Mouse (Mus musculus) liver, embryonic 12.5 days (tissue): ENCODE data around the gene Mgat3. TPM values are rescaled to one million over a fixed set of nuclear protein-coding genes. Genes with fewer than 3 reads are reported as not detected.

Experiments used
- ATAC-seq: fragments of 200-750 bp; cut with Nextera tagmentation; 2 replicates; pipeline ENCODE4 v1.8.0; 2017; ENCODE audit warnings: moderate number of reproducible peaks, mild to moderate bottlenecking, moderate library complexity
- H3K27ac ChIP-seq: fragments of 300-500 bp; sonication (generic); 2 replicates; pipeline ENCODE4 v1.5.1; 2016; ENCODE audit warnings: mild to moderate bottlenecking
- H3K27me3 ChIP-seq: fragments of 300-500 bp; sonication (generic); replicated peaks from 2 replicates; pipeline ENCODE4 v1.6.1; 2016; ENCODE audit warnings: mild to moderate bottlenecking, moderate library complexity
- H3K36me3 ChIP-seq: fragments of 300-500 bp; sonication (generic); 2 replicates; pipeline ENCODE4 v1.6.1; 2016; ENCODE audit warnings: mild to moderate bottlenecking, moderate library complexity
- H3K4me1 ChIP-seq: fragments of 300-500 bp; sonication (generic); 2 replicates; pipeline ENCODE4 v1.6.1; 2016
- H3K4me2 ChIP-seq: fragments of 300-500 bp; sonication (generic); 2 replicates; pipeline ENCODE4 v1.6.1; 2016; ENCODE audit warnings: mild to moderate bottlenecking, moderate library complexity
- H3K4me3 ChIP-seq: fragments of 300-500 bp; sonication (generic); 2 replicates; pipeline ENCODE4 v1.5.1; 2016; ENCODE audit warnings: mild to moderate bottlenecking, moderate library complexity
- H3K9ac ChIP-seq: fragments of 300-500 bp; sonication (generic); 2 replicates; pipeline ENCODE4 v1.6.1; 2016; ENCODE audit warnings: mild to moderate bottlenecking, moderate library complexity
- H3K9me3 ChIP-seq: fragments of 300-500 bp; sonication (generic); replicated peaks from 2 replicates; pipeline ENCODE4 v1.6.1; 2016; ENCODE audit warnings: mild to moderate bottlenecking, moderate library complexity
- WGBS: fragments of 180-500 bp; shearing (Covaris S2); methylation state at CpG from one replicate; pipeline ENCODE4 v1.1.7; 2016; ENCODE audit not compliant: insufficient replicate concordance; 5-methylcytosine and 5-hydroxymethylcytosine counted together
- polyA plus RNA-seq: library from polyadenylated mRNA; unstranded; fragments of >200 nt; fragmentation: Nextera tagmentation; extraction: Ambion mirVana; gene quantifications from 2 replicates; pipeline ENCODE4 v1.2.1, GENCODE M21; 2016

The Mgat3 gene
- polyA plus RNA-seq, 1 experiment from 2014 or later, result 1.2 TPM

- H3K9ac ChIP-seq, result no peak overlapping the region
Observed at GRCm38 (mm10) chr15:80152663-80153062, 20.9 kb upstream of the Mgat3 start.

DNA sequence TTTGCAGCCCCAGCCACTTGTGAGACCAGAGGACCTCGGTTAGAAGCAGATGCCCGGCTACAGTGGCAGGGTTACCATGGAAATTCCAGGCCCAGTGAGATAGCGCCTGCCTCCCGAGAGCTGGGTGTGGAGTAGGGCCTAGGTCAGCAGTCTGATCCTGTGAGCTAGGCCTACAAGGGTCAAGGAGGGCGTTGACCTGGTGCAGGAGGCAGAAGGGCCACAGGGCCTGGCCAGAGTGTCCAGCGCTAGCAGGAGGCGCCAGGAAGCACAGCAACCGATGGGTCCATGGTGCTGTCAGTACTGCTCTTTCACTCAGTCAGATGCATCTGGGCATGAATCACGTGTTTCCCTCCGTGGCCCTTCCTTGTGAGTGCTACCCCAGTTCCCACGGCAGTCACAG lies 19.8 kb upstream of the Mgat3 start:
- H3K9me3 ChIP-seq, result no peaks in the 10 kb centered on the region
- ATAC-seq, result no peak
- no peaks in the 10 kb centered on the region for H3K27me3 ChIP-seq
- H3K27ac ChIP-seq, result no peak overlapping the region
- H3K4me2 ChIP-seq, result no peak overlapping the region
- H3K4me1 ChIP-seq, result peaks cover 7% of the 10 kb centered on the region
- 86% methylated on average over 11 of the region's 11 CpGs for WGBS
- no peak overlapping the region for H3K4me3 ChIP-seq
- peaks cover 99% of the 10 kb centered on the region for H3K36me3 ChIP-seq
- H3K9ac ChIP-seq, result no peak overlapping the region

More at GRCm38 (mm10) chr15:80152663-80153062, 20.9 kb upstream of the Mgat3 start:
- no peak overlapping the region for H3K27ac ChIP-seq
- no peak for ATAC-seq
- H3K9me3 ChIP-seq, result no peaks in the 10 kb centered on the region
- H3K4me3 ChIP-seq, result no peak overlapping the region
- 92% methylated on average over 10 of the region's 10 CpGs for WGBS
- peaks cover 96% of the 10 kb centered on the region for H3K36me3 ChIP-seq
- H3K27me3 ChIP-seq, result no peaks in the 10 kb centered on the region
- H3K4me1 ChIP-seq, result peaks cover 4% of the 10 kb centered on the region; the same call in 1 of the 2 replicates
- H3K4me2 ChIP-seq, result no peak overlapping the region

DNA sequence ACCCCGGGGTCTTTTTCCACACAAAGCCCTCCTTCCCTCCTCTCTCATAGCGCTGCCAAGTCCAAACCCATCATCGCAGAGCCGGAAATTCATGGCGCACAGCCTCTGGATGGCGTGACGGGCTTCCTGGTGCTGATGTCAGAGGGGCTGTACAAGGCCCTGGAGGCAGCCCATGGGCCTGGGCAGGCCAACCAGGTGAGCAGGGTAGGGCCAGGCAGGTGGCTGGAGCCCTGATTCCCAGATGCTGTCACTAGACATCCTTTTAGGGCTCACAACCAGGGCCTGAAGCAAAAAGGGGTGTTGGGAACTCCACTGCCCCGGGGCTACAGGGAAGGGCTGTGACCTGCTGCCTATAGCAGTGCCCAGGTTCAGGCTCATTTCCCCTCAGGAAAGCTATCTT lies 17.8 kb upstream of the Mgat3 start:
- Histone ChIP-seq H3K27ac (no peak overlapping the region), H3K4me3 (no peak overlapping the region), H3K9ac (no peak overlapping the region), H3K36me3 (peaks cover 99% of the 10 kb centered on the region), H3K9me3 (no peaks in the 10 kb centered on the region), H3K27me3 (no peaks in the 10 kb centered on the region), H3K4me2 (no peak overlapping the region), H3K4me1 (peaks cover 18% of the 10 kb centered on the region)
- WGBS, result 91% methylated on average over 8 of the region's 8 CpGs
- ATAC-seq, result no peak

DNA sequence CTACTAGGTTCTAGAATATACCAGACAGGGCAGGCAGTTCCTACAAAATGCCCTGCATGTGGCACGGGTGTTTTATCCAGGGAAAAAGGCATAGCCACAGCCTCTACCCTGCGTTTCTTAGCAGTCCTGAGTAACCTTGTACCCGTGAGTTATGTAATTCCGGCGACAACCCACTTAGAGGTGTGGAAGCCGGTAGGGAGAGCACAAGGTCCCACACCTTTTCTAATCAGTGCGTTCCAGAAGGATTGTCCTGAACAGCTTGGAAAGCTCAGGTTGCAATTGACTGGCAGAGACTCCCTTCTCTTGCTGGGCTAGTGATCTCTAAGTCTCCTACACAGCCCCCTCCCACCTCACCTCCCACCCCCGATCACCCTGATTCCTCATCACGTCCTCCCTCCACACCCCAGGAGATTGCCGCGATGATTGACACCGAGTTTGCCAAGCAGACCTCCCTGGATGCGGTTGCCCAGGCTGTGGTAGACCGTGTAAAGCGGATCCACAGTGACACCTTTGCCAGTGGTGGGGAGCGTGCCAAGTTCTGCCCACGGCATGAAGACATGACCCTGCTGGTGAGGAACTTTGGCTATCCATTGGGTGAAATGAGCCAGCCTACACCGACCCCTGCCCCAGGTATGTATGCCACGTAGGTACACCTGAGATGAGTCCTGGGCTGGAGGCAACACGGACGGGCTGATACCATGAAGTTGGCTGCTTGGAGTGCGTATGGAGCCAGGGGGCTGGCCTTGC lies 16.2 kb upstream of the Mgat3 start:
- WGBS, result 88% methylated on average over 22 of the region's 22 CpGs
- Histone ChIP-seq H3K36me3 (peaks cover 100% of the 10 kb centered on the region), H3K4me3 (no peak overlapping the region)

GRCm38 (mm10) chr15:80158001-80158706 lies 15.4 kb upstream of the Mgat3 start:
- Histone ChIP-seq H3K36me3 (peaks cover 95% of the 10 kb centered on the region), H3K9me3 (no peaks in the 10 kb centered on the region), H3K27ac (no peak overlapping the region), H3K4me1 (peaks cover 18% of the 10 kb centered on the region), H3K9ac (no peak overlapping the region), H3K27me3 (no peaks in the 10 kb centered on the region), H3K4me3 (no peak overlapping the region), H3K4me2 (no peak overlapping the region)
- no peak for ATAC-seq
- 78% methylated on average over 5 of the region's 5 CpGs for WGBS

More for the DNA sequence above, 16.2 kb upstream of the Mgat3 start:
- H3K9me3 ChIP-seq, result no peaks in the 10 kb centered on the region
- H3K4me2 ChIP-seq, result no peak overlapping the region
- no peak overlapping the region for H3K27ac ChIP-seq
- H3K4me1 ChIP-seq, result peaks cover 18% of the 10 kb centered on the region
- no peak for ATAC-seq
- no peak overlapping the region for H3K9ac ChIP-seq
- no peaks in the 10 kb centered on the region for H3K27me3 ChIP-seq

DNA sequence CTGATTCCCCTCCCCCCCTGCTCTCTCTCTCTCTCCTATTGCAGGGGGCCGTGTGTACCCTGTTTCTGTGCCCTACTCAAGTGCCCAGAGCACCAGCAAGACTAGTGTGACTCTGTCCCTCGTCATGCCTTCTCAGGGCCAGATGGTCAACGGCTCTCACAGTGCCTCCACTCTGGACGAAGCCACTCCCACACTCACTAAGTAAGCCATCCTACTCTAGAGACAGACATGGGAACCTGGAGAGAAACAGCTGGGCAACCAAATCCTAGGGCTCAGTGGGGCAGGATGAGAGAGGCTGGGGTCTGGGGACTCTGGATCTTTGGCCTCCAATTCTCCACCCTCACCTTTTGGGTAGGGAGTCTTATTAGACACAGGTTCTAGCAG lies 14.8 kb upstream of the Mgat3 start:
- 0 out of 2 replicates have a peak overlapping the region, but pooled peaks have one; percentile 49 for H3K27ac ChIP-seq
- peaks cover 18% of the 10 kb centered on the region for H3K4me1 ChIP-seq
- no peak overlapping the region for H3K9ac ChIP-seq
- peaks cover 94% of the 10 kb centered on the region for H3K36me3 ChIP-seq
- no peak for ATAC-seq
- no peaks in the 10 kb centered on the region for H3K9me3 ChIP-seq
- no peaks in the 10 kb centered on the region for H3K27me3 ChIP-seq
- no peak overlapping the region for H3K4me3 ChIP-seq
- no peak overlapping the region for H3K4me2 ChIP-seq
- WGBS, result 68% methylated on average over 4 of the region's 4 CpGs

- no peaks in the 10 kb centered on the region for H3K9me3 ChIP-seq
- H3K27me3 ChIP-seq, result no peaks in the 10 kb centered on the region
- ATAC-seq, result peak; percentile 65
- peaks cover 18% of the 10 kb centered on the region for H3K4me1 ChIP-seq
- WGBS, result 56% methylated on average over 8 of the region's 8 CpGs
- peaks cover 87% of the 10 kb centered on the region for H3K36me3 ChIP-seq
- no peak overlapping the region for H3K4me2 ChIP-seq
- no peak overlapping the region for H3K4me3 ChIP-seq
- H3K27ac ChIP-seq, result peak overlapping the region; percentile 49; the same call in 1 of the 2 replicates
- H3K9ac ChIP-seq, result no peak overlapping the region
Observed at GRCm38 (mm10) chr15:80159286-80159901, 14.1 kb upstream of the Mgat3 start.

DNA sequence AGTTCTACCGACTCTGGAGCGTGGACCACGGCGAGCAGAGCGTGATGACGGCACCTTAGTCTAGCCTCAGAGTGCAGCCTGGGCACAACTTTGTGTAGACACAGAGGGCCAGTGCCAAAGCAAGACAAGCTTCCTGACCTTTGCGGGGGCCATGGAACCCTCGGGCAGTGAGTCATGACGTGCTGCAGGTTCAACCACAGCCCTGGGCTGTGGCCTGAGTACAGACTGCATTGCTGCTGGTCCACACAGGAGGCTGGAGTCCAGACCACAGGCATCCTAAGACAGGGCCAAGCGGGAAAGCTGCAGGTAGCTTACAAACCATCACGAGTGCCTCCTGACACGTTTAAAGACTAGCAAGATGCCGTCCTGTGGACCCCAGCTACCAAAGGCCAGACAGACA lies 13.3 kb upstream of the Mgat3 start:
- Histone ChIP-seq H3K27ac (peak overlapping the region; percentile 46; the same call in 1 of the 2 replicates), H3K9ac (no peak overlapping the region), H3K4me3 (no peak overlapping the region), H3K4me2 (no peak overlapping the region), H3K9me3 (no peaks in the 10 kb centered on the region), H3K36me3 (peaks cover 79% of the 10 kb centered on the region), H3K4me1 (peaks cover 19% of the 10 kb centered on the region), H3K27me3 (no peaks in the 10 kb centered on the region)
- ATAC-seq, result no peak
- WGBS, result 82% methylated on average over 13 of the region's 13 CpGs

DNA sequence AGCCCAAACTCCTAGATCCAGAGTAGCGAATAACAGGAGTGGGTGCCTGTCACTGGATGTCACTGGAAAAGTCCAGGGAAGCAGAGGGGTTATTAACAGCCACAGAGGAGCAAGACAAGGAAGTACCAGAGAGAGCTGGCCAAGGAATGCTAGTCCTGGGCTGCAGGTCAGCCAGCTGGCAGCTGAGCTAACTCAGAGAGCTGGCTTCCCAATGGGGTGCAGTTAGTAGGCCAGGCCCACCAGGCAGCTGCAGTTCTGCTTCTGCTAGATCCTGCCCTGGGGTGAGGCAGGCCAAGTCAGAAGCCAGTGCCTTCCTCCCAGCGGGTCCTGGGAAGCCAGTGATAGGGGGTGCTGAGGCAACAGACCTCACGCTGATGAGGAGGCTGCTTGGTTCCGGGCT lies 12.8 kb upstream of the Mgat3 start:
- H3K36me3 ChIP-seq, result peaks cover 74% of the 10 kb centered on the region
- no peak overlapping the region for H3K27ac ChIP-seq
- peaks cover 21% of the 10 kb centered on the region for H3K4me1 ChIP-seq
- no peak overlapping the region for H3K4me3 ChIP-seq
- H3K4me2 ChIP-seq, result no peak overlapping the region
- WGBS, result 86% methylated on average over 4 of the region's 4 CpGs
- no peak for ATAC-seq
- no peaks in the 10 kb centered on the region for H3K9me3 ChIP-seq
- no peak overlapping the region for H3K9ac ChIP-seq
- no peaks in the 10 kb centered on the region for H3K27me3 ChIP-seq

DNA sequence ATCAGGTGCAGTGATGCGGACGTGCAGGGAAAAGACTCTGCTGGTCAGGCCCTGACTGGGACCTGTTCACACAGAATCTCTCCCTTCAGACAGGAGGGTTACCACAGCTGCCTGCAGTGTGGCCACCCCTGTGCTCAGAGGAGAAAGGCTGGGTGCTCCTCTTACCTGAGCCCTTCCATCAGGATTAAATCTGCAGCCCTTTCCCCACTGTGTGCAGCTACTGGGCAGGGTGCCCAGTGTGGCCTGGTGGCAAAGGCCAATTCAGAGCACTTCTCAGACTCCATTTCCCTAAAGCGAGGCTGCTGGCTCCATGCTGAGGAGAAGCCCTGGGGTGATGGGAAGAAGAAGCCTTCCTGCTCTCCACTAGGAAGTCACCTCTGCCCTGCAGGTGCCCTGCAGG lies 12.3 kb upstream of the Mgat3 start:
- 82% methylated on average over 3 of the region's 3 CpGs for WGBS

DNA sequence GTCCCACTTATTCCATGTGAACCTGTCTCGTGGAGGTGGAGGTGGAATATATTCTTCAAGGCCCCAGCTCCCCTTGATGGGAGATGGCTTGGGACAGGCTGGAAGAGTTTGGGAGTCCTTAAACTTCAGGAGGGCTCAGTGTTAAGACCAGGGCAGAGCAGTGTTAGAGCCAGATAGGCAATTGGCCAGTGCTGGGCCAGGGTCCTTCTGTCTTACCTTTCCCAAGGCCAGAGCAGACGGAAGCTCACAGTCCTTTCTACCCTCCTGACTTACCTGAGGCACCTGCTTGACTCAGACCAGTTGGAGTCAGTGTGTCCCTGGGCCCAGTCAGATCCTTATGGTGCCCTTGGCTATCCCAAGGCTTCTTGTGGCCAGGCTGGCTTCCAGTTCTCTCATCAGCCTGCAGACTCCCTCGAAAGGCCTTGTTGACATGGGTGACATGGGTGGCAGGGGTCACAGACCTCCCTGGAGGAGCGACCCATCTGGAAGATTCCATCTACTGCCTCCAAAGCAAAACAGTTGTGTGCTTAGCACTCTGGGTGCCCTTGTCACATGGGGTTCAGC lies 11.0 kb upstream of the Mgat3 start:
- WGBS, result 74% methylated on average over 4 of the region's 4 CpGs
- ATAC-seq, result no peak

More for the DNA sequence above, 12.3 kb upstream of the Mgat3 start:
- Histone ChIP-seq H3K27ac (no peak overlapping the region), H3K27me3 (no peaks in the 10 kb centered on the region), H3K4me2 (no peak overlapping the region), H3K4me1 (peaks cover 21% of the 10 kb centered on the region), H3K9me3 (no peaks in the 10 kb centered on the region), H3K4me3 (no peak overlapping the region), H3K36me3 (peaks cover 69% of the 10 kb centered on the region), H3K9ac (no peak overlapping the region)
- ATAC-seq, result no peak

GRCm38 (mm10) chr15:80163274-80163673 lies 10.2 kb upstream of the Mgat3 start:
- Histone ChIP-seq H3K27me3 (peaks cover 16% of the 10 kb centered on the region; the same call in 1 of the 2 replicates), H3K4me3 (no peak overlapping the region), H3K4me2 (no peak overlapping the region), H3K27ac (no peak overlapping the region), H3K4me1 (peaks cover 20% of the 10 kb centered on the region), H3K9me3 (no peaks in the 10 kb centered on the region), H3K36me3 (peaks cover 49% of the 10 kb centered on the region), H3K9ac (no peak overlapping the region)
- no peak for ATAC-seq
- 87% methylated on average over 11 of the region's 11 CpGs for WGBS

More for the DNA sequence above, 11.0 kb upstream of the Mgat3 start:
- H3K4me3 ChIP-seq, result no peak overlapping the region
- H3K9me3 ChIP-seq, result no peaks in the 10 kb centered on the region
- H3K27me3 ChIP-seq, result 0 out of 2 replicates have a peak, but pooled peaks cover 8% of the 10 kb centered on the region
- H3K4me2 ChIP-seq, result no peak overlapping the region
- no peak overlapping the region for H3K9ac ChIP-seq
- peaks cover 56% of the 10 kb centered on the region for H3K36me3 ChIP-seq
- no peak overlapping the region for H3K27ac ChIP-seq
- H3K4me1 ChIP-seq, result peaks cover 21% of the 10 kb centered on the region
